Mouse (Mus musculus) adrenal gland, postnatal 25 days (tissue): ENCODE data around the gene Slc22a23. TPM values are rescaled to one million over a fixed set of nuclear protein-coding genes. Genes with fewer than 3 reads are reported as not detected.

Experiments
- DNase-seq: peaks from one replicate; pipeline ENCODE4 v3.0.0; 2021; ENCODE audit warnings: mixed read lengths
- total RNA-seq: library from RNA; stranded (reverse); gene quantifications from 2 replicates; pipeline ENCODE4 v1.2.3, GENCODE M21; 2021

The Slc22a23 gene
- total RNA-seq, 1 experiment from 2014 or later, result 3.8 TPM

DNA sequence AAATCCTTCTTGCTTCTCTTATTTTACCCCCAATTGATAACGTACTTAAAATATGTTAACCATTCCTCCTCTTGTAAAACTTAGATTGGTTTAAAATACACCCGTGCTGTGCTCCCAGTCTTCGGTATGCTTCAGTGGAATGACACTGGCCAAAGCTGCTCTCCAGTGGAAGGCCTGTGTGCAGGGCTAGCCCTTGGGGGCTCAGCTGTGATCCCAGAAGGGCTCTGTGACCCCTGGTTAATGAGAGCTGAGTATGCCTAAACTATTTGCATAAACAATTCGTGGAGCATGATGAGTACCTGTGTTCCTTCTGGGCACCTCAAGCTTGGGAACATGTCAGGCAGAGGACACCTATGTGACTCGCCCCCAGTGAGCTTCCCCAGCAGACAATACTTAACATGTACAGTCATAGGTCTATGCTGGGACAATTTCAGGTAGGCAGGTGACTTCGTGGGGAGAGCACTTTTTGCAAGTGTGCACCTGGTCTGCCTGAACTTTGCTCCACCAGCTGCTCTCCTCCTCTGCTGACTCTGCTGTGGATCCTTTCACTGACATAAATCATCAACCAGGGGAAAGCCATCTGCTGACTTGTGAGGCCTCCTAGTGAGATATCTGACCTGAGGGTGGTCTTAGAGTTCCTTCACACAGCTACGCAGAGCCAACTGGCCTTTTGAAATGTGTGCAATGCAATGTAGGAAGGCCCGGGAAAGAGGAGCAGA lies 77.9 kb downstream of the Slc22a23 start:
- DNase-seq, result no peak

DNA sequence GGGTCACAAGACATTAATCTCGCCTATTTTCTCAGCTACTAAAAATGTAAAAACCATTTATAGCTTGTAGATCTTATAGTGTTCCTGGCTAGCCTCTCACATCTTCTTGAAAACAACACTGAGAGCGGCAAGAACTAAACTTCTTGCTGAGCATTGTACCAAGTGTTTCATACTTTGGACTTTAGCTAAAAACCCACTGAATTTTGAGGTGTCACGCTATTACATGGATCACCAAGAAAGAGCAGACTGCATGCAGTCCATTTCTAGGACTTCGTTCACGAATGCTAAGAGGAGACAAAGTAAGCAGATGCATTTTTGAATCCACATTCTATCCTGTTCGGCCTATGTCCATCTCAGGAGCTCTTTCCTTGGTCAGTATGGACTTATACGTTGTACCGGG lies 78.9 kb downstream of the Slc22a23 start:
- DNase-seq, result no peak

GRCm38 (mm10) chr13:34265576-34265975 lies 79.4 kb downstream of the Slc22a23 start:
- DNase-seq, result no peak

DNA sequence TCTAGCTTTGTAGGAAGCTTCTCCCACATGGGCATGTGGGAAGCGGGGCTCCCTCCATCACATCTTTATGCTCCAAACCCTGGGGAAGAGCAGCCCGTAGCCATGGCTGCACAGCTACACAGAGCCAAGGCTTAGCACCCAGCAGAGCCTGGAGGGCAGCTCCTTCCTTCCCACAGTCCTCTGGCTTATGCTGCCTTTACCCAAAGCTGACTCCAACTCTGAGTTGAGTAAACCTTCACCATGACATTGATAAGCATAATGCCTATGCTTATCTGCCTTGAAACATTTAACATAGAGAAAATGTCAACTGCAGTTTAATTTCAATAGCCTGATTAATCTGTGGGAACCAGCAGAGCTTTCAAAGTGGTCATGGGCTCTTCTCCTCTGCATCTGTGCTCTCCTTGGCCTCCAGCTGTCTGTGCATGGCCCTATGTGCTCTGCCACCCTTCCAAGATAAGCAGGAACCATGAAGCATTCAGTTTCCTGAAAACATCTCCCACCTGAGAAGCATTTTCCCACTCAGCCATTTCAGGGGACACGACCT lies 79.9 kb downstream of the Slc22a23 start:
- no peak for DNase-seq

- DNase-seq, result no peak
Observed at GRCm38 (mm10) chr13:34264508-34264907, 80.5 kb downstream of the Slc22a23 start.

- no peak for DNase-seq
Observed at GRCm38 (mm10) chr13:34258765-34259164, 86.2 kb downstream of the Slc22a23 start.

DNA sequence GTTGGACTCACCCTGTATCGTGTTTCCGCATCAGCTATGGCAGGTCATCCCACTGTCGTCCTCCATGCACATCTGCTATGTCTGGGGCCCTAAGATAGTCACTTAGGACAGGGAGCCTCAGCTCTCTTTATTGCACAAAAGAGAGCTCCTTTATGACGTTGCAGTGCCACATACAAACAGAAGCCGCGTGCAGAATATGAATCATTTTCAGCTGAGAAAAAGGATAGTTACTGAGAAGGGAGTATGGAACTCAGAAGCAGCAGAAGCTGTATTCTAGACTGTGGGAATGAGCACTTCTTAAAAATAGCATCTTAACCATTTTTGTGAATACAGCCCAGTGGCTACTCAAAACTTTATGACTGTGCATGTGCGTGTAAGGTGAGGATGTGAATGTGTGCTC lies 87.8 kb downstream of the Slc22a23 start:
- no peak for DNase-seq

GRCm38 (mm10) chr13:34256676-34257075 lies 88.3 kb downstream of the Slc22a23 start:
- no peak for DNase-seq

- no peak for DNase-seq
Observed at GRCm38 (mm10) chr13:34255297-34255696, 89.7 kb downstream of the Slc22a23 start.

DNA sequence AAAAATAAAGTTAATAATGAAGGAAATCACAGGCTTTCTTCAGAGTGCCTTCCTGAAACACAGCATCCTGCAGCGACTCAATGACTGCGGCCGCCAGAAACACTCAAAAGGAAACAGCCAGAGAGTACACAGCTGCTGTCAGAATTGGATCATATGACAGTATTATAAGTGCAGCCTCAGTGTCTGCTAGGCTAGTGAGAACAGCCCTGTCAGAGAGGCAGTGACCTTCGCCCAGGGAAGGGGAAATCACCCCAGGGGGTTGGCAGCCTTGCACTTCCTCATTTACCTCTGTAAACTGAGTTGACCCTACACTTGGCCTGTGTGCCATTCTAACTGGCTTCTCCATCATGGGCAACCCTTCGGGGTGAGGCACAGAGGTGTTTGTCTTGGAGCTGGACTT lies 90.3 kb downstream of the Slc22a23 start:
- DNase-seq, result no peak

DNA sequence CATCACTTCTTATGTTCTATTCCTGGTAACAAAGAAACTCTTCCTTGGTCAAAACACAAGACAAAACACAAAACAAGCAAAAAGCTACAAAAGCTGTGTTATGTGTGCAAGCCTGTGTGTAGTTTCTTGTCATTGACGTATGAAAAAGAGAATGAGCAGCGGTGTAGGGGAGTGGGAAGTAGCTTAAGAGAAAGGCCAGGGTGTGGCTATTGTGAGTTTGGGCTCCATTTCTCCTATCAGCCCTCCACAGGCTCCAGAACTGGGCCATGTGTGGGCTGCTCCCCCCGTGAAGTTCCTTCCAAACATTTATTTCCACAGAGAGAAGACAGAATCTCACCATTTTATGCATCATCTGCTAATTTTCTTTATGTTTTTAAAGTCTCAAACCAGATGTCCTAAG lies 91.2 kb downstream of the Slc22a23 start:
- no peak for DNase-seq

DNA sequence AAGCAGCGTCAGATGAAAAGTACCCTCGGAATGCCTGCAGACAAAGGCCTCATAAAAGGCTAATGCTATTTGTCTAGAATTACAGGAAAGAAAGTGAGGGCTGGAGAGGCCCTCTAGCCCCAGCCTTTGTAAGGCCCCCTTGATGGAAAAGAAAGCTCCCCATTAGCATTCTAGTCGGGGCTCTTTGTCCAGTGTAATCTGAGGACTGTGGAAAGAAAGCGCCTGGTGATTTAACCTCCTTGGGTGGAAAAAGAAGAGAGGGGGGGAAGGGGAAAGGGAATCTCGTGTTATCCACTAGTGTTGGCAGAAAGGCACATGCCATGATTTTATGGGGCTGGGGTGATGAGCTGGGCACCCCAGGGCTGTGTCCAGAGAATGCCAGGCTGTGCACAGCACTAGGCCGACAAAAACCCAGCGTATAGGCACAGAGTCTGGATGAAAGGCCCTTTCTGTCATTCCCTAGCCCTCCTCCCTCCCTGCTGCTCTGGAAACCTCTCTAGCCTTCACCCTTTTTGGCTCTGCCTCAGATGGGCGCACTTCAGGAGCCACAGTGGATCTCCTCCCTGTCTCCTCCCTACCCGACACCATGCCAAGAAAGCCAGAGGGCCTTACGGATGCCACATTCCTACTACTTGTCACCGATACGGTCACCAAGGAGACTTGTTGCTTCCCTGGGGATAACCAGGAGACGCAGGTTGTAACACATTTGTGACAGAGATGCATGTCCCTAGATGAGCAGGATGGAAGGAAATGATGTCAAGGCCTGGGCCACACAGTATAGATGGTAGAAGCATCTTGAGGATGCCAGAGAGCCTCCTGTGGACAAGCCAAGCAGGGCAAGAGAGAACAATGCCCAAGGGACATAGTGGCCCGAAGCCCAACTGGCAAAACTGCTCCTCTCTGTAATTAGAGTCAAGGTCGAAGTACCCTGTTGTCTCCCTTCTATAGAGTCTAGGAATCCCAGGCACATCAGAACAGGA lies 95.8 kb downstream of the Slc22a23 start:
- DNase-seq, result peak; percentile 21

DNA sequence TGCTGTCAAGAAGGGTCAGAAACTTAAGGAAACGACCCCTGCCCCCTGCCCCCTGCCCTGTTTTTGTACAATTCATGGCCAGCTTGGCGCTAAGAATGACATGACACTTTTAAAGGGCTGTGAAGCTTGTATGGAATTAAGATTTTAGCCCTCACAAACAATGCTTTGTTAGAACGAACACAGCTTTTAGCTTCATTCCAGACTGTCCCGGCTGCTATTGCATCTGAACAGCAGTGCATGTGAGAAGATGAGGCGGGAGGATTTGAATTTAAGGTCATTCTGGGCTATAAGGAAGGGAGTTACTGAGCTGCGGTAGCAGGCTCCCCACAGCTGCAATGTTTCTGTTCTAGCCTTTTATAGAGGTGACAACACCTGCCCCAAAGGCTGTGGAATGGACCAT lies 96.9 kb downstream of the Slc22a23 start:
- DNase-seq, result no peak

- no peak for DNase-seq
Observed at GRCm38 (mm10) chr13:34246821-34247220, 98.2 kb downstream of the Slc22a23 start.

DNA sequence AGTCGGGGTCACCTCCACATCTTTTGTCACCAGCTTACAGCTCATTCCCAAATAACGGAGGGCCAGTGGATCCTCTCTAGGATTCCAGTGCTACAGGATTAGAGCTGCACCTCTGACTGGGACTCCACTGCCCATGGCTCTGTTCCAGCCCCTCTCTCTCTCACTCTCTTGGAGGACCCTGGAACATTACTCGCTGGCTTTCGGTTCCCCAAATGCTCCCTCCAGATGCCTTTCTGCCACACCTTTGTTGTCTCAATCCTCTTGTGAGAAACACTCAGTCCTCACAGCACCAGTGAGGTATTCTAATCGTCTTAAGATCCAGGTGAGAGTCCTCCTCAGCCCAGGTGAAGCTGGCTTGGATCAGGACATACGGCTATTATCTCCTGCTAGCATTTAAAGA lies 99.8 kb downstream of the Slc22a23 start:
- DNase-seq, result no peak

- DNase-seq, result no peak
Observed at GRCm38 (mm10) chr13:34244186-34244585, 100.8 kb downstream of the Slc22a23 start.

DNA sequence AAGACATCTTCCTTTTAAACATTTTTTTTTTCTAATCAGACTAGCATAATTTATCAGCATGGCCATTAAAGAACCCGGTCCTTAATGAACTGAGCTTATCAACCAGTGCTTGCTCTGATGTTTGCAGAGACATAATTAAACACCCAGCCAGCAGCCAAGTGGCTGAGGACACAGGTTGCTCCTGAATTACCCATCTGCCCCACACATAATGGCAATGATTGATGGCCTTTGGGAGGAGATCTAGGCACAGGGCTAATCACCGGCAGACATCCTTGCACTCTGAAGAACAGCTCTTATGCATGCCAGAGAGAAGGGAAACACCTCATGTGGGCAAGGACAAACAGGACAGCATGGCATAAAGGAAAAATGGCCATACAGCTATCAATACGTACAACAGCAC lies 102.8 kb downstream of the Slc22a23 start:
- no peak for DNase-seq

GRCm38 (mm10) chr13:34240087-34240428 lies 104.9 kb downstream of the Slc22a23 start:
- DNase-seq, result no peak

DNA sequence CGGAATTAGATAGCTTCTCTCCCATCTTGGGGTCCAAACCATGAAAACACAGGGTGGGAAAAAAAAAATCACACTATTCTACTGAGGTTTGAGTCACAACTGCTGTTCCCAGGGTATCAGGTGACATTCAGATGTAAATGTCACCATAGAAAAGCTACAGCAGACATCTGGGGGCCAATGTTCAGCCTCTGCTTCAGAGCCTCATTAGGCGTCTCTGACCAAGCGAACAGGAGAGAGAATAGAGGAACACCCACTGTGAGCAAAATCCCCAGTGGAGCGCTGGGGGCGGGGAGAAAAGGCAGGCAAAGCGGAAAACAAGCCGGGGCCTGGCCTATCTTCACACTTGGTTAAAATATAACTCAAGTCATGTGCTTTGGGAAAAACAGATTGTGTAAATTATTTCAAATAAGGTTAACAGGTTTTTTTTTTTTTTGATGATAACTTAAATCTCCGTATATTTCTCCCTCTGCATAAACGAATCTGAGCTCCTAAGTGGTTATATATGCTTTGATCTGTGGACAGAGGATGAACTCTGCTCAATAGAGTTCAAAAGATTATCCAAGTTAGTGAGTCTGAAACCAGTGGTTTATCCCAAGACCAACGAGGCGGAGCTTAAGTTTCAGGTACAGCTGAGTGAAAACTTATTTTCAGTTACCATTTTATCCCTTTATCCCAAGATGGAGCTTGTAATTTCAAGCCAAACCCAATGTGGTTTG lies 105.5 kb downstream of the Slc22a23 start:
- DNase-seq, result no peak

DNA sequence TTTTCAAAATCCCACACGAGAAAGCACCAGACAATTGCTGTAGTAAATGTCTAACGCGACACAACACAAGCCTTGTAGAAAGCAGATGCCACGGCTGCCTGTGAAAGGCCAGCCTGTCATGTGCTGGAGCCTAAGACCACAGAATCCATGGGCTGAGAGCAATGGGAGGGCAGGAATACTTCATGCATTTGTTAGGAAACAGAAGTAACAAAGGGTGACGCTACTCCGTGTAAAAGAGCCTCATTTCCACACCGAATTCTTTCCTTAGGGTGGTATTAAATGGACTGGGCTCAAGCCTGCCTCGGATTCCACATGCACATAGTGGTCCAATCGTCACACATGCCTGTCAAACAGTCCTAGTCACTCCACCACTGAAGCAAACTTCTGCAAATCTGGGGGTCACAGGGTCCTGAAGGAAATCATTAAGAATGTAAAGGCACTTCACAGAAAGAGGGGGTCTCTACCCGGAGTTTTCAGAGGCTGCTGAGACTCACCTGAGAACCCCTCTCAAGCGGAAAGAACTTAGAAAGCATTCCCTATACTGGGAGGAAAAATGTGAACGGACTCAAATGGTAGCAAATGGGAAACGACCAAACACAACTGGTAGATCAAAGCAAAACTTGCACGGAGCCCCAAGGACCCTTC lies 106.2 kb downstream of the Slc22a23 start:
- DNase-seq, result no peak

DNA sequence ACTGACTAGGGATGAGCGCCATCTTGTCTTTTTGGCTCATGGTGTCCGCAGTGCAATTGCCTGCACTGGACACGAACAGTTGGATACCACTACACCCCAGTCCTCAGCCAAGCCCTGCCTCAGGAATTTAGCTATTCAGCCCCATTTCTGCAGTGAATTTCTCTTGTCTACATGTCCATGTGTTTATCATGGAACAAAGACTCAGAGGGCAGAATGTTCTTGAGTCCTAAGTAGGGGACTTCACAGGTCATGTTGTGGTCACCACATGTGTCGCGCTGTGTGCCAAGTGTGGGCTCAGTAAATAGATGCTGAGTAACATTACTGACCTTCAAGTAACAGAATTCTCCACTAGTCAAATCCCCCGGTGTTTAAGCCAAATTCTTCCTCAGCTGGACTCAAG lies 109.9 kb downstream of the Slc22a23 start:
- no peak for DNase-seq

- DNase-seq, result no peak
Observed at GRCm38 (mm10) chr13:34234439-34234838, 110.5 kb downstream of the Slc22a23 start.
